Mouse (Mus musculus) yolk sac, embryonic 10.5 days (tissue): Measurements from ENCODE around the gene RPS10-NUDT3.

Source experiments
- DNase-seq: peaks from one replicate; pipeline ENCODE4 v3.0.0-alpha.2; 2017; ENCODE audit warnings: low spot score

The RPS10-NUDT3 gene

DNA sequence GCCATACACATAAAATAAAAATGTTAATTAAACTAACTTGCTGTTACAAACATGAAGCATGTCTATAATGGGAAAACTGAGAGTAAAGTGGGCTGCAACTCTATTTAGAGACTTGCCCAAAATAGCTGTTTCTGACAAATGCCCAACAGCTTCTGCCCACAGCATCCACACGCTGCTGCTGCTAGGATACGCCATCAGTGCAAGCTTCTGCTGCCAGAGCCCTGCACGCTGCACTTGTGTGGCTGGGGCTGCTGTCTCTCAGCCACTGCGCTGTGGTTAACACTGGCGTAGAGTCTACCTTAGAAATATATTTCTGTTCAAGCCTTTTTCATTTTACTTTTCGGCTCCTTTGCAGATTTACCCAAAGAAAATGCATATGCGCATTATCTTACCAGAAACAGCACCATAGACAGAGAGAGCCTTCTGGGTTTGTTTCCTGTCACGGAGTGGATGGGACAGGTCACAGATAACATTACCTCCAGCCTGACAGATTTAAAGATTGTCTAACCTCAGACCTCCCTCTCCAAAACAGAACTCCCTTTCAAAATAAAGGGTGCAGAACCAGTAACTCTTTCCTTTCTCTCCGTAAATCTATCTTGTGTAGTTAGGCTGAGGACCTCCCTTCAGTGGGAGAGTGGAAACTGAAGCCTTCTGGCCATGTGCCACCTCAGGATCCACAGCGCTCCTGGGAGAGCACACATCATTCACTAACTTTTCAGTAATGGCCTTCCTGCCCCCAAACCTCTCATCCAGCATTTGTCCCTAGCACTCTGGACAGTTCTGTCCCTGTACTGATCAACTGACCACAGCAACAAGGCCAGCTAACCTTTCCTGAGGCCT is 24.1 kb downstream of the RPS10-NUDT3 start:
- DNase-seq: no peak

DNA sequence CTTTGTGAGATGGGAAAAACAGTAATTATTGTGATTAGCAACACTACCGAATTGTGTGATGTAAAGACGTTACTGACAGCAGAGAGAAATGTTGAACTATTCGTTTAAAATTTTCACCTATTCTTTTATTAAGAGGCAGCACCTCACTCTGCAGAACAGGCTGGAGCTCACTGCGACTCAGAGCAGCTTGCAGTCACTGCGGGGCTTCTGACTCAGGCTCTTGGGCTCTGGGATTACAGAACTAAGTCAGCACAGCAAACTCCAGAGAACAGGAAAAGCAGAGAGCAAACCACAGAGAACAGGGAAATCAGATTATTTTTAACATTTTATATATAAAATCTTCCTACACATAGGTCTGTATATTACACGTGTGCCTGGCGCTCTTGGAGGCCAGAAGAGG is 25.4 kb downstream of the RPS10-NUDT3 start:
- DNase-seq: no peak

DNA sequence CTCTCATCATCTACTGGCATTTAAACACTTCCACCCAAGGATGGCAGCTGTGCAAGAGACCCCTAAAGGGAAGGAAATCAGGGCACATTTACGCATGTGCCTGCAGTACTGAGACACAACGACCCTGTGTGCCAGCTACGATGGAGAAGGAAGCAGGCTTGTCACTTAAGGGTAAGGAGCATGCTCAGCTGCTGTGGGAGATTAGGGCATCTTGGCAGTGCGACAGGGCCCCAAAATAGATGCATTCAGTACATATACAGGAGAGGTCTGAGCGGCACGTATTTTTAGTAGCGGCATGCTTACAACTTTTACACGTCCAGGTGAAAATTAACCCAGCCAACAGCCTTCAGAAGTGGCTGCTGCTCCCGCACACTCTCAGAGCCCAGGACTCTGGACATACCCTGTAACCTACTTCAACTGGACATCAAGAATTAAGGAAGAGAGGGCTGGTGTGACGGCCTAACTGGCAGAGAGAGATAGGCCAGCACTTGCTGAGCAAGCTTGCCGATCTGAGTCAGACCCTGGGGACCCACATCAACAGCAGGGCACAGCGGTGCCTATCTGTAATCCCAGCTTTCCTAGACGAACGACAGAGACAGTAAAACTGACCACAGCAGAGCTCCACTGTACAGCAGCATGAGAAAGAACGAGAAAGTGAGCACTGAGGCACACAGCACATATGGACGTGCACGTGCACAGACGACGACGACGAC is 31.3 kb downstream of the RPS10-NUDT3 start:
- DNase-seq: no peak

DNA sequence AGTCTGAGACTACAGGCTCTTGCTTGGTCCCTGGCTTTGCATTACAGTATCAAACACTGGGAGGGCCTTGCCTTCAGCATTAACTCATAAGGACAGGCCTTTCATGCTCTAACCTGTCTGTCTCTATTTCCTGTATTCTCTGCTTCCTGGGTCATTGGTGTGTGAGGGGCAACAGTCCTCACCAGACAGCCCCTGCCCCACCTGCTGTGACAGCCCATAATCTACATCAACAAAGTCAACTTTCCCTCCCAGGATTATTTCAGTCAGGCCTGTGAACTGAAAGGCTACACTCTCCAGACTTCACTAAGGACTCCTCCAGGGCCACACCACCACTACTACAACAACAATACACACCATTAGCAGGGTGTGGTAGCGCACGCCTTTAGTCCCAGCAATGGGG is 32.0 kb downstream of the RPS10-NUDT3 start:
- DNase-seq: no peak

DNA sequence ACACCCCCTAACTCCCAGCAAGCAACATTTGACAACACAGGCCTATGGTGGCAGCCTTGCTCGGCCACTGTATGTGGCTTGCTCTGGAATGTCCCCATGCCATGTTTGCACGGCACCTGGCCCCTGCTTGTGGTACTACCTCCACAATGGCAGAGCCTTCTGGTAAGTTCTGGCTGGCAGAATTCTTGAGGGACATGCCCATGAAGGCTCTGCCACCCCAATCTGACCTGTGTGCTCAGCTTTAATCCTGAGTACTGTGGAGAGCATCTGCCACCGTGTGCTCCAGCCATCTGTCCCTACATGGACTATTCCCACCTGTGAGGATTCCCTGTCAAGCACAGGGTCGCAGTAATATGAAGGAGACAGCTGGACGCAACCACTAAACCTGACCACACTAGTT is 34.2 kb downstream of the RPS10-NUDT3 start:
- no peak for DNase-seq

DNA sequence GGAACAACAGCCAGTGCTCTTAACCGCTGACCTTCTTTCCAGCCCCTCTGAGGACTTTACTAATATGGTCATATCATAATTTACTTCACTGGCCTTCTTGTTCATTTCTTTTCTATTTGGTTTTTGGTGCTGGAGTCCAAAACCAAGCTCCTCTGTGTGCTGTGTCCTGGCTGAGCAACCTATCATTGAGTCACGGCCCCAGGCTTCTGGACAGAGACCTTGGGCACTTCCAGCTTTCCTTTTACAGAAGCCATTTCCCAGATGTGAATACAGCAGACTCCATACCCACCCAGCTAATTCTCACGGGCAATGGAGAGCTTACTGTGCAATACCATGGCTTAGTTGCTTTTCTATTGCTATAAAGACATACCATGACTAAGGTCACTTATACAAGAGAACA is 34.7 kb downstream of the RPS10-NUDT3 start:
- no peak for DNase-seq

DNA sequence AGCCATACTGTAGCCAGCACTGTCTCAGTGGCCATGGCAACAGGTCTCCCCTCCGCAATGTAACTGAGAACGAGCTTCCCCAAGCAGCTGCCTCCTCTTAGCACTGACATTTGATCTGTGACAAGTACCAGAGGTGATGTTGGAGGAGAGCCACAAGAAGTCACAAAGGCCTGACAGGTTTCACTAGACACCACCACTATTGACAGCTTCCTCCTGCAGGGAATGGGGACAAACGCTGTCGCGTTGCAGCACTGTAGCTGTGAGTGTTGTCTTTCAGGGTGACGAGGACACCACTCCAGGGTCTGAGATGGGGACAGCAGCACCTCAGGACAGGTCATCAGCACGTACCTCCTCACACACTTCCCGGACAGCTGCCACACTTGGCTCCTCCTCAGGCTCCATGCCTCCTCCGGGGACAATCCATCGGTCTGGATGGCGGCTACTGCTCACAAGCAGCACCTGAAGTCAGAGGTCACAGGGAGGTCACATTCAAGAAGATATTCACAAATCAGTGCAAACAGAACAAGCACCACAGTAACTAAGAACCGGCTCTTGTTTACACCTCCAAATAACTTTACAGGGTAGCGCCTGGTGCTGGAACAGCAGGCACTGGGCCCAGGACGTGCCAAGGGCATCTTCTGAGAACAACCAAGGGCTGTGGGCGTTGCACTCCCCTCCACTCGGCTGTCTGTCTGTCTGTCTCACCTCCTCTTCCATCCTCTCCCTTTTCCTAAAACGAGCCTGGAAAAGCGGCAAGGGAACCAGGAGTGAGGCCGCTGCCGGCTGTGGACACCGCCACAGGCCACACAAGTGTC is 38.4 kb downstream of the RPS10-NUDT3 start:
- no peak for DNase-seq

DNA sequence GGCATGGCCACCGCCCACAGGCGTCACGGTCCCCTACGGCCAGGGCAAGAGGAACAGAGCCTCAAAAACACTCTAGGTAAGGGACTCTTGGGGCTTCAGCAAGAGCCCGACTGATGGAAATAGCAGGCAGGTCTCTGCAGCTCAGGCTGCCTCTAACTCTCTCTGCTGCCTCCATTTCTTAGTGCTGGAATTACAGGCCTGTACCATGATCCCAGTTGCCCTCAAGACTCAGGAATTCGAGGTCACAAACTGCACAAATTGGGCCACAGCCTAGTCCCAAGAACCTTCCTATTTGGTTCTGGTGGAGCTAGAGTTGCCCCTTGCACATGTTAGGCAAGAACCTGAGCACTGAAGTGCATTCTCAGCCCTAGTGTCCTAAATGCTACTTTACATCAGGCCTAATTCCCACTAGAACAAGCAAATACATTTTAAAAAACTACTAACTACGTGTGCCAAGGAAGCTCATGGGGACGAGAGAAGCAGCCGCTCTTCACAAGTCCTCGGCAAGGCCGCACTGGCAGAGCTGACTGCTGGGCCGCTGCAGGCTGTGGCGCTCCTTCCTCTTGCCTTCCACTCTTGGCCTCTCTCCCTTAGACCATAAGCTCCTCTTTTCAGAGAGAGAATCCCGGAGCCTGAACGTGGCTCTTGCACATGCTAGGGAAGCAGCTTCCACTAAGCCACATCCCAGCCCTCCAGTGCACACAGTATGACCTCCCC is 39.2 kb downstream of the RPS10-NUDT3 start:
- no peak for DNase-seq

DNA sequence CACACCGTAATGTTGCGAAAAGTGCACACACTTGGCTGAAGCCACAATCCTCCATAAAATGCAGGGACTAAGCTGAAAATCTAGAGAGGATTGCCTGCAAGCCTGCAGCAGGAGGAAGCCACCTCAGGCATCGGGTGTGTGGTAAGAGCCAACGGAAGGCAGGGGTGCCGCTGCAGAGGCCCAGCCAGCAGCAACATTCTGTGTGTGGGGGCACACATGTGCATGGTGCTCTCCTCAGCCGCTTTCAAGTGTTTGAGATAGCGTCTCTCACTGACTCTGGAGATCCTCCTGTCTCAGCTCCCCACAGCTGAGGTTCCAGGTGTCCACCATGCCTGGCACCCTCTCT is 42.5 kb downstream of the RPS10-NUDT3 start:
- DNase-seq: no peak

DNA sequence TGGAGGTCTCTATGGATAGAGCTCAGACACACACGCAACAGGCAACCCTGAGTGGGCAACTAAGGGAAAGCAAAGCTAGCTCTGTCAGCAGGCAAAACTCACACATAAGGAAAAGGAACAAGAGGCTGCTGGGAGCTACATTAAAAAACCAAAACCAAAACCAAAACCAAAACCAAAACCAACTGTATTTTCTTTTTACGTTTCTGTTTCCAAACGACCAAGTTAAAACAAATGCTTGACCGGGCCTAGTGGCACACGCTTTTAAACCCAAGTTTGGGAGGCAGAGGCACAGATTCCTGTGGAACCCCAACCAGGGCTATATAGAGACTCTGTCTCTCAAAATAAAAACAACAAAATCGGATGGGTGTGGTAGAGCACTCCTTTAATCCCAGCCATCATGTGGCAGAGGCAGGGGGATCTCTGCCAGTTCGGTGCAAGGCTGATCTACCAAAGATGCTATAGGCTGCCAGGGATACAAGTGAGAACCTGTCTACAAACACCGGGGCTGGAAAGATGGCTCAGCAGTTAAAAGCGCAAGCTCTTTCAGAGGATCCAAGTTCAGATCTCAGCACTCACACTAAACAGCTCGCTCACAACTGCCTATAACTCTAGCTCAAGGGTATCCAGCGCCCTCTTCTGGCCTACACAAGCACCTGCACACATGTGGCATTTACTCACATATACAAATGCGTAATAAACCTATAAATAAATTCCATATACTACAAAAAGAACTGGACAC is 43.0 kb downstream of the RPS10-NUDT3 start:
- no peak for DNase-seq

DNA sequence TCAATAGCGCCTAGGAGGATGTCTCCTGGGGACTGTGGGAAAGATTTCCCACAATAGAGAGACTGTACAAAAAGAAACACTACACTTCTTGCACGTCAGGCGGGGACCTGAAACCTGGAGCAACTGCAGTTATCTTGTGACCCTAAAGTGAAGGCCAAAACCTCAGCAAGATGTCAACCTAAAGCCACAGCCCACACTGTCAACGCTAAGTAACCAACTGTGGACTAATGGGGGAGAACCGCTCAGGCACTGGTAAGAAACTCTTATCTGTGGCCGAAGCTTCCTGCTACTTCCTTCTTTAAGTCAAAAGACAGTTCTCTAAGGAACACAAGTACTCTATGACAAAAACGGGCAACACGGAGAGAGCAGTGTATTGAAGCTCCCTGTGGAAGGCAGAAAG is 46.8 kb downstream of the RPS10-NUDT3 start:
- no peak for DNase-seq

DNA sequence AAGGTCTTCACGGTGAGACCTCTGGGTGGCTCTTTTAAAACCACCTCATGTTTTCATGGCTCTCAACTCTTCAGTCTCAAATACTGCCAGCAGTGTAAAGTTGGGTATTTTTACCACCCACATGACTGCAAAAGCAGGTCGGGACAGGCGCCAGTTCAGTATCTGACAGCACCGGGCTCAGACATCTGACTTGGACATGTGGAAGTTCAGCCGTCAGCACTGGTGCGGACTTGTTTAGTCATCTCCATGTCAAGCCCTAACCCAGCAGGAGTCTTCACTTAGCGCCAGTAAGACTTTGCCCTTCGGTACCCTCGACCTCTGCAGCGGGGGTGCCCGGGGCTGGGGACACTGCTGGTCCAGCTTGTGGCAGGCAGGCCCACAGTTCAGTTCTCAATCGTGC is 47.8 kb downstream of the RPS10-NUDT3 start:
- peak; percentile 47 for DNase-seq

DNA sequence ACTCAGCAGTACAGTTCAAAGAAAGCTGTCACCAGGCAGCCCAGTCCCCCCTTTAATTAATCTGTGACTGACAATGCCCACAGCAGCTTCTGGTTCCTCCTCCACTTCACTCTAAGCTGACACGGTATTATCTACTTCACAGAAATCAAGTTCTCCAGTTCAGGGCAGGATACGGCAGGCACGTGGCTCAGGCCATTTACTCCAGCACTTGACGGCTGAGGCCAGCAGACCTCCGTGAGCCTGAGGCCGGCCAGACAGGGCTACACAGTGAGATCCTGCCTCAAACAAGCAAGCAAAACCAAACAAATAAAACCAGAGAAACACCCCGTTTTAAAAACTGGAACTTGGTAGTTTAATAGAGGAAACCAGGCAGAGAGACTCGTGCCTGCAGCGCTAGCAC is 48.4 kb downstream of the RPS10-NUDT3 start:
- peak; percentile 34 for DNase-seq

DNA sequence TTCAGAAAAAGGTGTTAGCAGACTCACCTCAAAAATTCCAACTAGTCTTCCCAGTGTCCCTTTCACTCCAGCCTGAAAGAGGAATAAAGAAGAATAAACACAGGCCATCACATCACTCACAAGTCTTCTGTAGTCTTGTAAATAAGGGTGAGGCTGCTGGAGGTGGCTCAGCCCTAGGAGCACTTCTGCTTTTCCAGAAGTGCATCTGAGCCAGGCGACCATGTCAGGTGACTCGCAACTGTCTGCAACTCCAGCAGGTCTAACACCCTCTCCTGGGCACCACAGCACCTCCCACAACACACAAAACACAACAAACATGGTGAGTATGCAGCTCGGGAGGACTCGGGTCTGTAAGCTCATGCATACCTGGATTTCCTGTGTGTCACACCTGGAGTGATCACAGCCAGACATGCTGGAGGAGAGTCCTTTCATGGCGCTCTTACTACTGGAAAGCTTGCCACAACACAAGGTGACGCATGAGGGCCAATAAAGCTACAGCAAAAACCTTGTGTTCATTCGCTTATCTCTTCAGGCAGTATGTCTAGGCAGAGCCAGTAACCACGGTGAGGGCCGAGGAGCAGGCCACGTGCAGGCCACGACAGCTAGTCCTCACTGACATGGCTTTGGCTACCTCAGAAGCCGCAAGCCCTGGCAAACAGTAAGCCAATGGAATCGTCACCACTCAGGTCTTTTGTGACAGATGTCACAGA is 51.7 kb downstream of the RPS10-NUDT3 start:
- DNase-seq: no peak

DNA sequence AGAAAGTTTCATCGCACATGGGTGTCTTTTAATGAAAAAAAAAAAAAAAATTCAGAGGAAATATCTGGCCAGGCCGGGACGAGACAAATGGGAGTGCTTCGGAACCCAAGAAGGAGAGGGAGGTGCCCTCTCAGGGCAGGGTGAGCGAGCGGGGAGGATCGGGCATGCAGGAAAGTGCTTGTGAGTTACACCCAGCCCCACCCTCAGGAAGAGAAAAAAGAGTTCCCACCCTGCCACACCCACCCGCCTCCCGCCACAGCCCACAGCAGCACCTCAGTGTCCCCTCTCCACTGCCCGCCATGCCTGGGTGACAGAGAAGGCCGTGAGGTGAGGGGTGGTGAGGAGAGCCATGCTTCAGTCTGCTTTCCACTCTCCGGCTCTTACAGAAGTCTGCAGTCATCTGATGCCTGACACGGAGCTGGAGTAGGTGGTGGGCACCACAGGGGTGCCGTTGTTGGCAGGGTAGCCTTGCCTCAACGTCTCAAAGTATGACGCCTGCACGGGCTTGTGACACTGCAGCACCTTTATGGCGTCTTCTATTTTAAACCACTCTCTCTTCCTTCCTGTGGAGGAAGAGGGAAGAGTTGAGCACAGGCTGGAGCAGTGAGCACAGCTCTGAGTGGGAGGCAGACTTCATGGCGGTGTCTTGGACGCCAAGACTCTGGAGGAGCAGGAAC is 54.5 kb downstream of the RPS10-NUDT3 start:
- DNase-seq: no peak

DNA sequence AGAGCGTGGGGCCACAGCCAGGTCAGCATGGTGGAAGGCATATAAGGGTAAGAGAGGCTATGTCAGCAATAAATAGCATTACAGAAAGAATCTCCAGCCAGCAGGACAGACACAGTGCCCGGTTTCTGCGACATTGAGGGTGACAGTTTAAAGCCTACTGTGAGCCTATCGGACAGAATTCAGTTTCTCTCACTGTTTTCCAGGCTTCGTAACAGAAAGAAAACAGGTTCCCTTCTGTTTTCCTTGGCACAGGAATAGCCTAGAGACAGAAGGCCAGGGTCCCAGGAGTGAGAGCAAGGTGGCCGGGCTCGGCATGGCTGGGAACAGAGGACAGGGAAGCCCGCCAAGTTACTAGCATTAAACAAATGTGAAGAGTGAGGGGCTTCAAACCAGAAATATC is 55.2 kb downstream of the RPS10-NUDT3 start:
- no peak for DNase-seq

DNA sequence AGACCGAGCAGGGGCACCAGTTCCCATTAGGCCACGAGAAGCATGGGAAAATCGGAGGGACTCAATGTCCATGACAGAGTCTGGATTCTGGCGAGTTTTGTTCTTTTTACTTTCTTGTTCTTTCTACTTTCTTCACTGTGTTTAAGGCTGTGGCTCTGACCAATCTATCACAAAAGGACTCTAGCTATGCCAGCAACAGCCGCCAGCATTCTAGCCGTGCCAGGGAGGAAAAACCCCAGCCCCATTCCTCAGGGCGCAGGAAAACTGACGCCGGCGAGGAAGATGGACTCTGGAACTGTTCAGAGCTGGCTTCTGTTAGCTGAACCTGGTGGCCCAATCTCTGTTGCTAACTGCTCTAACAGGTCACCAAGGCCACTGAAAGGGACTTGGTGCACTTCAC is 56.5 kb downstream of the RPS10-NUDT3 start:
- no peak for DNase-seq

DNA sequence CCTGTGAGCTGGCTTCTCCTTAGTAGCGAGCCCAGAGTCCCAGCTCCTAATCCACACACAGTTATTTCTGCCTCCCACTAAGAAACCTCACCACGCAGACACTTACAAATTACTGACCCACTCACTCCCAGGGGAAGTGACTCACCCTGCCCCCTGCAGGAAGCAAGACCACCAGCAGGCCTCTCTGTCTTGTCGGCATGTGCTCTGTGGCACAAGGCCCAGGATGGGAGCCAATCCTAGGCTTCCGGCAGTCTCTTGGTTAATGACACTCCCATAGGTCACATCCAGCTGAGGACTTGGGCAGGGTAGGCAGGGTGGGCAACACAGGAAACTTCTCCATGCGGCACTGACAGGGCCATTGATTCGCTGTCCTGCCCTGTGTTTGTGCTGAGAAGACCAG is 57.6 kb downstream of the RPS10-NUDT3 start:
- DNase-seq: no peak

DNA sequence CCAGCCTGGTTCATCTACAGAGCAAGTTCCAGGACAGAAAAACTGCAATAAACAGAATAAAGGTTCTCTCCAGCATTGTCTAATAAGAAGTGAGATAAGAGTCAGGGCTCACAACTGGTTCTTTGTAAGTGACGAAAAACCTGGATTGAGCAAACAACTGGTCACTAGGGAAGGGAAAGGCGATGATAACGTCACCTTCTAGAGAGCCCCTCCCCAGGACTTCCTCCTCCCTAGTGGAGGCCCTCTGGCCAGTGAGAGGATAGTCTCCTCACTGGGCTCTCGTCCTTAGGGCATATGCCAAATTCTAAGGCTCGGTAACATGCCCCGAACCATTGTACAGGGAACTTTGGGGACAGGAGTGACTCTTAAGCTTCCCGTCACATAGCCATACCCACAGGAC is 59.0 kb downstream of the RPS10-NUDT3 start:
- DNase-seq: no peak

DNA sequence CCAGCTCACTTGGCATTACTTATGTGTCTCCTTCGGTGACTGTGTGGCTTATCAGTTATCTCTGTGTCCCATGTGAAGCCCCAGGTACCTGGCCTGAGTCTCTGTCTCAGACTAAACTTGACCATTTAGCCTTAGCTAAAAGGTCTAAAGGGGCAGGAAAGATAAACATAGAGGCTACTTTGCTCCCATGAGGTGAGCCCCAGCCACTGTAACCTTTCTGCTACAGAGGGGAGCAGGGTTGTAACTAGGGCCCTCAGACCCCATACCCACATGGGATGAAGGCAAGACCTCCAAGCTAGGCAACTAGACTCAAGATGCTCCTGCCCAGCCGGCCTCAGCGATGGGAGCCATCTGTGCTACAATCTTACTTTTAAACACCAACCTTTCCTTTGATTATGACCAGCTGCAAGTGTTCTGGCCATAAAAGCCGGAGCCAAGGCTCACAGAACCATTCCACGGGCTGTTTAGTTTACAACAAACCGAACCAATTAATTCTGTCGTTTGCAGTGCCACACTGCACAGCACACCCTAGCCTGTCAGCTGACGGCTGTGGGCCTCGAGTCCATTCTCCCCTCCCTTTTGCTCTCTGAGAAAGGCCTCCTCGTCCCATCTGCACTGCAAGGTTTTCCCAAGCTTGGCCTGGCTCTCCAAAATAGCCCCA is 59.8 kb downstream of the RPS10-NUDT3 start:
- no peak for DNase-seq
